Mouse (Mus musculus) adrenal gland, adult 2 months (tissue): ENCODE data around the gene Pask. TPM values are rescaled to one million over a fixed set of nuclear protein-coding genes. Genes with fewer than 3 reads are reported as not detected.

Source experiments
- DNase-seq: peaks from one replicate; pipeline ENCODE4 v3.0.0; 2021
- microRNA-seq, 2 experiments: library from miRNA; unstranded; fragments of <30 nt; microRNA quantifications; one replicate each; pipeline ENCODE4 v1.2.0; 2021
- polyA plus RNA-seq: library from polyadenylated mRNA; depleted of rRNA; stranded (reverse); fragments of >200 nt; gene quantifications from 2 replicates; pipeline ENCODE4 v1.2.3, GENCODE M21; 2012; rRNA removed
- total RNA-seq, 2 experiments: library from RNA; stranded (reverse); gene quantifications; 2 replicates each; pipeline ENCODE4 v1.2.3; 2021

Gene Pask
- total and polyA plus RNA-seq, 3 experiments = 1.7 to 5.9 (median 2.3) TPM

DNA sequence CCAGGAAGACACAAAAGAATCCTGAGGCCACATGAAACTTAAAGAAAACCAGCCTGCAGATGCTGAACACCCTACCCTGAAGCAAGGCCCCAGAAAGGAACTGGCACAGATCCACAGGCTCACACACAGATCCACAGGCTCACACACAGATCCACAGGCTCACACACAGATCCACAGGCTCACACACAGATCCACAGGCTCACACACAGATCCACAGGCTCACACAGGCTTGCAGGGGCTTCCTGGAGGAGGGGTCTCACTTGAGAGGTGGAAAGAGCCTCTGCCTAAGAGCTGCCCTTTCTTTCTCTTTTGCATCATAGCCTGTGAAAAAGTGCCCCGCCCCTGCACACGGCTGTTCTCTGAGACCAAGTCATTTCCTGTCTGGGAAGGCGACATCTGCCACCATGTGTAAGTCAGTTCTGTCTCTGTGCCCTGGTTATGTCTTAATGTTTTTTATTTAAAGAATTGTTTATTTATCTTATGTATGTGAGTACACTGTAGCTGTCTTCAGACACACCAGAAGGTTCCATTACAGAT is 53.5 kb downstream of the Pask start:
- no peak for DNase-seq

DNA sequence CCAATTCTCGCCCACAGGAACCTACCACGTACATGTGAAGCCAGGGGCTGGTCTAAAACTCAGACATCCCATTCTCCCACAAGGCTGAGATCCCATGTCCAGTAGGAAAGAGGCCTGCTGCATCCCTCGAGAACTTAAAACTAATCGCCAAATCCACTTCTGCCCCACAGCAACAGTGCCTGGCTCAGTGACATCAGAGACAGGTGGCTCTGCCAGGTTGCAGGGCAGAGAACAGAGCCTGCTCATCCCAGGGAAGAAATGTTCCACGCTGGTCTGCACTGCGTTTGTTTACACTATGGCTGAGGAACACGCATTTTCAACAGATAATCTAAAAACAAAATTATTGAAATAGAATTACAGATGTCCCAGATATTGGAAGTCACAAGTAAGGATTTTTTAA is 66.2 kb downstream of the Pask start:
- DNase-seq = no peak

DNA sequence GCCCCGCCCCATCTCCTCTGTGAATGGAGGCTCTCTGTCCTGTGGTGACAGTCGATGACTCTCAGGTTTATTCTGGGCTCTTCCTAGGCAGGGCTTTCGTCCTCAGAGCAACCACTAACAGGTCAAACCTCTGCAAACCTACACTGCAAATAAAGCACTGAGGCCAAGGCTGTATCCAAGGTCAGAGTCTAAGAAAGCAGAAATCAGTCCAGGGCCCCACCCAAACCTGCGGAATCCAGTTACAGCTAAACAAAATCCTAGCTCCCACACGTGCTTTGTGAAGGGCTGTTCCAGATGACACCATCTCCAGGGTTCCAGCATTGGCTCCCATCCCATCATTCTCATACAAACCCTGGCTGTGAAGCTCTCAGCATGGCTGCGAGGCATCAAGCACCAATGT is 67.7 kb downstream of the Pask start:
- no peak for DNase-seq

DNA sequence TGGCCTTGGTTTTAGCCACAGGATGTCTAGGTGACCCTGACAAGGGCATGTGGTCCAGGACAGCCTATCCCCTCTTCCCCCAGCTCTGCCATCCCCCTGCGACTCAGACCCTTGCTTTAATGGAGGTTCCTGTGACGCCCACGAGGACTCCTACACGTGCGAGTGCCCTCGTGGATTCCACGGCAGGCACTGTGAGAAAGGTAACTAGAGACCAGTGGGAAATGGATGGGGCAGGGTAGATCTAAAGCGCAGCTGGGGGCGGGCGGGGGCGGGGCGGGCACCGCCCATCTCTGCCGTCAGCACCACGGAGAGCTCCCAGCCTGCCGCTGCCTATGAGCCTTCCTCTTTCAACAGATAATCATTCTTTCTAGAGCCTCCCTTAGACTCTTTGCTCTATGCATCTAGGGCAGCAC is 70.9 kb downstream of the Pask start:
- peak; percentile 47 for DNase-seq

DNA sequence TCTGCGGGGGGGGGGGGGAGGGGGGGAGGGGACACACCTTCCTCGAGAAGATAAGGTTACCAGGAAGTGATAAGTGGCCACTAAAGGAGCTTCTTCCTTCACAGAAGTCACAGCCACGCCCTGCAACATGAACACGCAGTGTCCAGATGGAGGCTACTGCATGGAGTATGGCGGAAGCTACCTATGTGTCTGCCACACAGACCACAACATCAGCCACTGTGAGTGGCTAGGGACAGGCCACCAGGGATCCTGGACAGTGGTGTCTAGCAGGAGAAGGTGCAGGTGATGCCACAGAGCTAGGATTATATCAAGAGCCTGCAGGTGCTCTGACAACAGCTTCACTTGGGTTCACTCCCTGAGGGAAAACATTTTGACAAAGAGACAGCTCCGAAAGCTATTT is 71.5 kb downstream of the Pask start:
- DNase-seq = no peak

DNA sequence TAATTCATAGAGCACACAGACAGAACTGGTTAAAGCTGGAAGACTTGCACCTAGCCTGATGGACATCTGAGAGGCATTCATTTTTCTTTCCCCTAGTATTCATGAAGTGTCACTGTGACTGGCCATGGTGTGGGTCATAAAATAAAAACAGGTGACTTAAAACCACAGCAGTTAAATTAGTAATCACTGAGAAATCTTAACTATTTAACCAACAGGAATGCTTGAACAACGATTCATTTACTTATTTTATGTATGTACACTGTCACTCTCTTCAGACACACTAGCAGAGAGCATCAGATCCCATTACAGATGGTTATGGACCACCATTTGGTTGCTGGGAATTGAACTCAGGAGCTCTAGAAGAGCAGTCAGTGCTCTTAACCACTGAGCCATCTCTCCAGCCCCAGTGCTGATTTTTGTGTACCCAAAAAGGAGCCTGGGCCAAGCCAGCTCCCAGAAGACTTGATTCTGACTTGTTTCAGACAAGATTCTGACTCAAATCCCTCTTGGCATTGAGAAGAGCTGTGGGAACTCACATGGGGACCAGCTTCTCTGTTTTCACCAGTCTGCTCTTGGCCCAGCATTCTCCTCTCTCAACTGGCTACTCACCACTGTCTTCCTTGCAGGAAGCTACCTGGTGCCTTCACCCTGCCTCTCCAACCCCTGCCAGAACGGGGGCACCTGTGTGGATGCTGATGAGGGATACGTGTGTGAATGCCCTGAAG is 72.6 kb downstream of the Pask start:
- DNase-seq = no peak

DNA sequence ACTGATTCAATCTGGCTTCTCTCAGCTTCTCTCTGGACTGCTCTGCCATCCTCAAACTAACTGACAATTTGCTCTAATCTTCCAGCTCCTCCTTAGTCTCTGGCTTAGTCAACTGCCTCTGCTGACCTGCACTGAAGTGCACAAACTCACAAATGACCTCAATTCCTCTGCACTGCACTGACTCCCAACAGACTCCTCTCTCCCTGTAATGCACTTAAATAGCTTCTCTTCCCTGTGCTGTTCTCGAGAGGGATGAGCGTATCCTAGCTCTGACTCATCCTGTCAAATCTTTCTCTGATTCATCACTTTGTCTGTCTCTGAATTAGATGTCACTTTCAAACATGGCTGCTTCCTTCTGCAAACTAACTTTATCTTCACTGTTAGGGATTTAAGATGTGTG is 75.0 kb downstream of the Pask start:
- DNase-seq = no peak

DNA sequence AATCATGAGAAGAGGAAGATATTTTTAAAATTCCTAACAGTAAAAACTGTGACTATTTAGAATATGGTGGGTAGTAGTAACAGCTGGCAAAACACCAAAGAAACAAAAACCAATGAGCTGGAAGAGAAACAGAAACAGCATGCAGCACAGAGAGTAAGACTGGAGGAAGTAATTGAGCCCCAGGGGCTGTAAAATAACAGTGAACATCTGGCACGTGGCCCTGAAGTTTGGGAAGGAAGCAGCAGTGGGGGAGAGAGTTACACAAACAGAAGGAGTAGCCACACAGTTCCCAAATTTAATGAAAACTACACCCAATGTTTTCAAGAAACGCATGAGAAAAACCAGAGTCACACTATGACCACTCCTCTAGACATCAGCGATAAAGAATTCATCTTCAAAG is 76.1 kb downstream of the Pask start:
- no peak for DNase-seq

Small RNA genes lying within 50 kb of the gene (microRNA-seq; reads per million reads assigned to microRNA genes)
- gene Mir6345 (0 reads per million in 2 experiments), gene Mir6901 (0 reads per million in 2 experiments), gene Mir6902 (0 reads per million in 2 experiments)

Other genes with a start within 250 kb of the Pask start
- gene Kif1a, start 241.5 kb downstream of the Pask start, total RNA-seq = 10 to 100 TPM; 33.6 to 43.0 TPM
- 25.7 and 29.0 TPM in 2 replicates for gene Kif1a, start 241.5 kb downstream of the Pask start, polyA plus RNA-seq
- gene Agxt, start 208.2 kb downstream of the Pask start, total RNA-seq = under 1 TPM in 1 of 2 experiments, not detected in 1; 0.92 TPM
- gene Agxt, start 208.2 kb downstream of the Pask start, polyA plus RNA-seq = 0.44 TPM in 1 of 2 replicates, not detected in the other
- gene 2310007B03Rik, start 182.5 kb downstream of the Pask start, total RNA-seq = not detected
- gene 2310007B03Rik, start 182.5 kb downstream of the Pask start, polyA plus RNA-seq = not detected in 2 replicates
- gene Crocc2, start 174.8 kb downstream of the Pask start, total RNA-seq = not detected
- 0.02 TPM in 1 of 2 replicates, not detected in the other for gene Crocc2, start 174.8 kb downstream of the Pask start, polyA plus RNA-seq
- gene Sned1, start 107.6 kb downstream of the Pask start, total RNA-seq = 10 to 100 TPM; 13.8 to 18.6 TPM
- gene Sned1, start 107.6 kb downstream of the Pask start, polyA plus RNA-seq = 30.9 and 34.9 TPM in 2 replicates
- 10 to 100 TPM; 25.8 to 28.7 TPM for gene Mterf4, start 37.6 kb downstream of the Pask start, total RNA-seq
- 7.2 and 9.0 TPM in 2 replicates for gene Mterf4, start 37.6 kb downstream of the Pask start, polyA plus RNA-seq
- gene Ppp1r7, start 628 bp downstream of the Pask start, total RNA-seq = 10 to 100 TPM; 18.2 to 24.0 TPM
- 2.2 and 2.5 TPM in 2 replicates for gene Ppp1r7, start 628 bp downstream of the Pask start, polyA plus RNA-seq
- gene Ano7, start 30.4 kb upstream of the Pask start, total RNA-seq = not detected
- 0.07 and 0.21 TPM in 2 replicates for gene Ano7, start 30.4 kb upstream of the Pask start, polyA plus RNA-seq
- 100 to 1,000 TPM; 314 to 430 TPM for gene Hdlbp, start 135.3 kb upstream of the Pask start, total RNA-seq
- gene Hdlbp, start 135.3 kb upstream of the Pask start, polyA plus RNA-seq = 40.4 and 51.2 TPM in 2 replicates
- gene Farp2, start 168.6 kb upstream of the Pask start, total RNA-seq = 10 to 100 TPM; 17.0 to 21.7 TPM
- gene Farp2, start 168.6 kb upstream of the Pask start, polyA plus RNA-seq = 5.2 and 5.9 TPM in 2 replicates